Mouse (Mus musculus): ENCODE data around the gene Ppm1m. TPM values are rescaled to one million over a fixed set of nuclear protein-coding genes. Genes with fewer than 3 reads are reported as not detected.

Gene Ppm1m
- polyA plus RNA-seq, 1 experiment from 2014 or later, result 25.8 TPM

DNA sequence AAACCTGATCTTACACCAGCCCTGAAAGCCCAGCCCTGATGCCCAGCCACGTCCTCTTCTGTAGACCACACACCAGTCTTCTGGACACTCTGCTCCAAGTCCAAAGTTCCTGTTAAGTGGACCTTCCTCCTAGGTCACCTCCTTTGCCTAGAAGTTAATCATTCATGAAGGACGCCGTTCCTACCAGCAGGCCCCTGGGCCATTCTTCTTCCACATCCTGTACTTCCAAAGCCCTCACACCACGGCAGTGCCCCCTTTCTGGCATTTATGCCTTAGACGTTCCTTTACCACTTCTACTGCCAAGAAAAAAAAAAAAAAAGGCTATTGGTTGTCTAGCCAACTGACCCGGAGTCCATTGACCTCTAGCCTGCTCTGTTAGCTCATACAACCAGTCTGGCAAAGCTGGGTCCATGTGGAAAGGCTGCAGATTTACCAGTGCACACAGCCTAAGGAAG lies 41.5 kb downstream of the Ppm1m start, which contains the start of gene Glyctk:
Gene Glyctk, minus strand, starts transcription at position 102 of the 455 bp plus-strand sequence.
- no peak within 1 kb of the TSS for H3K27ac ChIP-seq (replicated peaks; ENCODE audit: low read depth, low read length)
- no peak for DNase-seq (ENCODE audit: low spot score)
- no peaks in the 10 kb centered on the region for H3K9me3 ChIP-seq (replicated peaks; ENCODE audit: control insufficient read depth, low read length)
- H3K4me1 ChIP-seq (ENCODE audit: control insufficient read depth, insufficient read depth, low read length), result no peaks in the 10 kb centered on the region; the same call in 1 of the 2 replicates
- H3K36me3 ChIP-seq (replicated peaks; ENCODE audit: control insufficient read depth, insufficient read depth, low read depth, low read length), result no peaks in the 10 kb centered on the region
- H3K9ac ChIP-seq (replicated peaks; ENCODE audit: low read length), result no peak within 1 kb of the TSS
- no peak for ATAC-seq (replicated peaks; ENCODE audit: insufficient number of reproducible peaks, low FRiP score, low TSS enrichment, low read depth)
- H3K4me2 ChIP-seq (ENCODE audit: low read depth, low read length), result no peak within 1 kb of the TSS
- WGBS, result 81% methylated on average over 6 of the region's 6 CpGs
- H3K27me3 ChIP-seq (ENCODE audit: control insufficient read depth, insufficient read depth, low read length), result no peaks in the 10 kb centered on the region
- no peak within 1 kb of the TSS for H3K4me3 ChIP-seq (ENCODE audit: low read depth, low read length)

DNA sequence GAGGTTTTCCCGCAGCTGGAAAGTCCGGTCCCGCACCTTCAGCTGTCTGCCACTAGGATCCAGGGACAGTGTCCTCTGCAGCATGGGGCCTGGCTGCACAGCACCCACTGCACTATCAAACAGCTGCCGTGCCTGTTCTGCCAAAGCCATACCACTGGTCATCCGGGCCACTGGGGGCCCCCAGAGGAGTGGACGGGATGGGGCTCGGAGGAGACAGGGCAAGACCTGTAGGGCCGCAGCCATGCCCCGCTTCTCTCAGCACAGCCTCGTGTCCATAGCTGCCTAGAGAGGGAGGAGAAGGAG lies 42.0 kb downstream of the Ppm1m start:
- ATAC-seq (replicated peaks; ENCODE audit: insufficient number of reproducible peaks, low FRiP score, low TSS enrichment, low read depth), result no peak

DNA sequence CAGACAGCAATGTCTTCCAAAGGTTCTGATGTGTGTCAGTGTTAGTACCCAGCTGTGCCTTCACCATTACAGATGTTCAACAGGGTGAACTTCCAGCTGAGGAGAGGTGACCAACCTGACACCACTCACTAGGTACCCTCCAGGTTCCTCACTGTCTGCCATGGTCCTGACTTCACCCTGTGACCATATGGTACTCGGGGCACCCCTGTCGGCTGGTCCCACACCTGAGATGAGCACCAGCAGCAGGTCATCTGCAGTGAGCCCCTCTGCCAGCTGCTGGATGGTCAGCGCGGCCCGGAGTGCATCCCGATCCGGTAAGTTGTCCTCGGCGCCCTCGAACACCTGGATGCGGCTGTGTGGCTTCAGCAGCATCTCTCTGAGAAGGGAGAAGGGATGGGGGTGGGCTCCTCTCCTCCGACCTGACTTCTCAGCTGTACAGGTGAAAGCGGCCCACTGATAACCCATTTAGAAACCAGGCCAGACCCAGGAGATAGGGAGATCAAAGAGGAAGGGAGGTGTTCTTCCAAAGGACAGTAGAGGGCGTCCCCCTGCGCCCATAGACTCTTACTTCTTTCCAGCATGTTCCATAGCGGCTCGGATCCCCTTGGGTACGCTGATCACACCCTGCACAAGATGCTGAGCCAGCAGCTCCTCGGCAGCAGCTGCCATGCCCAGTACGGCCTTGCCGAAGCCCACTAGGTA lies 42.5 kb downstream of the Ppm1m start:
- no peak for DNase-seq (ENCODE audit: low spot score)
- Histone ChIP-seq H3K9me3 (replicated peaks; ENCODE audit: control insufficient read depth, low read length) (no peaks in the 10 kb centered on the region), H3K4me2 (ENCODE audit: low read depth, low read length) (no peak overlapping the region), H3K27ac (replicated peaks; ENCODE audit: low read depth, low read length) (no peak overlapping the region), H3K27me3 (ENCODE audit: control insufficient read depth, insufficient read depth, low read length) (no peaks in the 10 kb centered on the region), H3K4me3 (ENCODE audit: low read depth, low read length) (no peak overlapping the region), H3K4me1 (ENCODE audit: control insufficient read depth, insufficient read depth, low read length) (no peaks in the 10 kb centered on the region; the same call in 1 of the 2 replicates), H3K9ac (replicated peaks; ENCODE audit: low read length) (no peak overlapping the region), H3K36me3 (replicated peaks; ENCODE audit: control insufficient read depth, insufficient read depth, low read depth, low read length) (no peaks in the 10 kb centered on the region)
- 79% methylated on average over 21 of the region's 21 CpGs for WGBS
- ATAC-seq (replicated peaks; ENCODE audit: insufficient number of reproducible peaks, low FRiP score, low TSS enrichment, low read depth), result no peak; the same call in 1 of the 2 replicates

More for the DNA sequence above, 42.0 kb downstream of the Ppm1m start:
- DNase-seq (ENCODE audit: low spot score), result no peak
- Histone ChIP-seq H3K4me3 (ENCODE audit: low read depth, low read length) (no peak overlapping the region), H3K9me3 (replicated peaks; ENCODE audit: control insufficient read depth, low read length) (no peaks in the 10 kb centered on the region), H3K4me2 (ENCODE audit: low read depth, low read length) (no peak overlapping the region), H3K36me3 (replicated peaks; ENCODE audit: control insufficient read depth, insufficient read depth, low read depth, low read length) (no peaks in the 10 kb centered on the region), H3K9ac (replicated peaks; ENCODE audit: low read length) (no peak overlapping the region), H3K27ac (replicated peaks; ENCODE audit: low read depth, low read length) (no peak overlapping the region), H3K4me1 (ENCODE audit: control insufficient read depth, insufficient read depth, low read length) (no peaks in the 10 kb centered on the region; the same call in 1 of the 2 replicates), H3K27me3 (ENCODE audit: control insufficient read depth, insufficient read depth, low read length) (no peaks in the 10 kb centered on the region)
- 82% methylated on average over 7 of the region's 10 CpGs for WGBS

DNA sequence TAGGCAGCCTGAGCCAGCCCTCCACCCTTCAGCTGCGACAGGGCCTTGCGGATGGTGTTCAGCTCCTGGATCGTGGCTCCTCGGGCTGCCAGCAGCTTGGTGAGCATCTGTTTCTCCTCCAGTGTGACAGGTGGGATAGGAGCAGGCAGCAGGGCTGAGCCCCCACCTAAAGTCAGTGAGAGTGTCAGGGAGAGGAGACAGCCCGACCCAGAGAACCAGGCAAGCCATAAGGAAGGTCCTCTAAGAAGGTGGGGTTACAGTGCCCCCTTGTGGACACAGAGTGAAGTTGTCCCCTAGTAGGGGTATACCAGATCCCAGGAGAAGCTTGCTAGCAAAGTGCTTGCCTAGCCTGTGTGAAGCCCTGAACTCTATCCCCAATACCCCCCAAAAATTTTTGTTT lies 43.1 kb downstream of the Ppm1m start:
- 61% methylated on average over 5 of the region's 5 CpGs for WGBS
- peak; percentile 82 for DNase-seq (ENCODE audit: low spot score)
- no peak overlapping the region for H3K4me2 ChIP-seq (ENCODE audit: low read depth, low read length)
- no peaks in the 10 kb centered on the region for H3K9me3 ChIP-seq (replicated peaks; ENCODE audit: control insufficient read depth, low read length)
- H3K27ac ChIP-seq (replicated peaks; ENCODE audit: low read depth, low read length), result no peak overlapping the region
- ATAC-seq (replicated peaks; ENCODE audit: insufficient number of reproducible peaks, low FRiP score, low TSS enrichment, low read depth), result peak; percentile 54
- H3K9ac ChIP-seq (replicated peaks; ENCODE audit: low read length), result no peak overlapping the region
- H3K36me3 ChIP-seq (replicated peaks; ENCODE audit: control insufficient read depth, insufficient read depth, low read depth, low read length), result no peaks in the 10 kb centered on the region
- no peaks in the 10 kb centered on the region; the same call in 1 of the 2 replicates for H3K4me1 ChIP-seq (ENCODE audit: control insufficient read depth, insufficient read depth, low read length)
- no peaks in the 10 kb centered on the region for H3K27me3 ChIP-seq (ENCODE audit: control insufficient read depth, insufficient read depth, low read length)
- no peak overlapping the region for H3K4me3 ChIP-seq (ENCODE audit: low read depth, low read length)

DNA sequence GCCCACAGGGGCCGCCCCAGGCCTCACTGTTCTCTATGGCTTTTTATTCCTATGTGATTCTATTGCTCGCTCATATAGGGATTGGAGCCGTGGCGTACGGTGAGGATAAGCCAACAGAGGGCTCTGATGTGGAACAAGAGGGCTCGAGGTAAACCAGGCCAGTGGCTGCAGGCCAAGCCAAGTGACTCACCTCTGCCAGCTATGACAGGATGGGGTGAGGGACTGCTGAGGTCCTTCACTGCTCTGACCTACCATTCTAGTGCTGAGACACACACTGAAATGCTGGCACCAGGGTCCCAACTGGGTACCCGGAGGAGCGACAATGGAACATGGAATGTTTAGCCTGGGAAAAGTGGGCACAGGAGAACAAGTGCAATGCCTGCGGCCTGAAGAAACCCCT lies 45.4 kb downstream of the Ppm1m start:
- no peak for DNase-seq (ENCODE audit: low spot score)
- Histone ChIP-seq H3K27me3 (ENCODE audit: control insufficient read depth, insufficient read depth, low read length) (peaks cover 9% of the 10 kb centered on the region; the same call in 1 of the 2 replicates), H3K9ac (replicated peaks; ENCODE audit: low read length) (no peak overlapping the region), H3K4me2 (ENCODE audit: low read depth, low read length) (no peak overlapping the region), H3K4me1 (ENCODE audit: control insufficient read depth, insufficient read depth, low read length) (no peaks in the 10 kb centered on the region; the same call in 1 of the 2 replicates), H3K9me3 (replicated peaks; ENCODE audit: control insufficient read depth, low read length) (no peaks in the 10 kb centered on the region), H3K27ac (replicated peaks; ENCODE audit: low read depth, low read length) (no peak overlapping the region), H3K36me3 (replicated peaks; ENCODE audit: control insufficient read depth, insufficient read depth, low read depth, low read length) (no peaks in the 10 kb centered on the region), H3K4me3 (ENCODE audit: low read depth, low read length) (no peak overlapping the region)
- ATAC-seq (replicated peaks; ENCODE audit: insufficient number of reproducible peaks, low FRiP score, low TSS enrichment, low read depth), result no peak
- WGBS, result 87% methylated on average over 9 of the region's 9 CpGs

DNA sequence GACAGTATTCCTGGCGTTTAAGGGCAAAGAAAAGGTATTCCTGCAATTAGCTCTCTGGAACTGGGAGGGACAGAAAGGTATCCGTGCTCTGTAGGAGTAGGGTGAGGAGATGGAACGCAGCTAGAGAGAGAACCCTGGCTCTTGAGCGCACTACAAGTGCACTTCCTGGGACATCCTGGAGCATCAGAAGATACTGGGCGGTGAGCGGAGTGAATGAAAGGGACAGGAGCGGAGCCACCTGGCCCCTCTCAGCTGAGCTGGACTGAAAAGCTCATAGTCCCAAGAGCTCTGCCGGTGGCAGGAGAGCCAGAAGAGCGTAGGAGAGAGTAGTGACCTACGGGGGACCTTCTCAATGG lies 50.2 kb downstream of the Ppm1m start:
- H3K4me2 ChIP-seq (ENCODE audit: low read depth, low read length), result peak overlapping the region; percentile 76
- H3K9me3 ChIP-seq (replicated peaks; ENCODE audit: control insufficient read depth, low read length), result no peaks in the 10 kb centered on the region
- no peaks in the 10 kb centered on the region for H3K4me1 ChIP-seq (ENCODE audit: control insufficient read depth, insufficient read depth, low read length)
- peaks cover 21% of the 10 kb centered on the region for H3K27me3 ChIP-seq (ENCODE audit: control insufficient read depth, insufficient read depth, low read length)
- 15% methylated on average over 10 of the region's 10 CpGs for WGBS
- no peaks in the 10 kb centered on the region for H3K36me3 ChIP-seq (replicated peaks; ENCODE audit: control insufficient read depth, insufficient read depth, low read depth, low read length)
- no peak for DNase-seq (ENCODE audit: low spot score)
- peak overlapping the region; percentile 72 for H3K9ac ChIP-seq (replicated peaks; ENCODE audit: low read length)
- no peak overlapping the region for H3K27ac ChIP-seq (replicated peaks; ENCODE audit: low read depth, low read length)
- peak overlapping the region; percentile 41 for H3K4me3 ChIP-seq (ENCODE audit: low read depth, low read length)
- no peak for ATAC-seq (replicated peaks; ENCODE audit: insufficient number of reproducible peaks, low FRiP score, low TSS enrichment, low read depth)

DNA sequence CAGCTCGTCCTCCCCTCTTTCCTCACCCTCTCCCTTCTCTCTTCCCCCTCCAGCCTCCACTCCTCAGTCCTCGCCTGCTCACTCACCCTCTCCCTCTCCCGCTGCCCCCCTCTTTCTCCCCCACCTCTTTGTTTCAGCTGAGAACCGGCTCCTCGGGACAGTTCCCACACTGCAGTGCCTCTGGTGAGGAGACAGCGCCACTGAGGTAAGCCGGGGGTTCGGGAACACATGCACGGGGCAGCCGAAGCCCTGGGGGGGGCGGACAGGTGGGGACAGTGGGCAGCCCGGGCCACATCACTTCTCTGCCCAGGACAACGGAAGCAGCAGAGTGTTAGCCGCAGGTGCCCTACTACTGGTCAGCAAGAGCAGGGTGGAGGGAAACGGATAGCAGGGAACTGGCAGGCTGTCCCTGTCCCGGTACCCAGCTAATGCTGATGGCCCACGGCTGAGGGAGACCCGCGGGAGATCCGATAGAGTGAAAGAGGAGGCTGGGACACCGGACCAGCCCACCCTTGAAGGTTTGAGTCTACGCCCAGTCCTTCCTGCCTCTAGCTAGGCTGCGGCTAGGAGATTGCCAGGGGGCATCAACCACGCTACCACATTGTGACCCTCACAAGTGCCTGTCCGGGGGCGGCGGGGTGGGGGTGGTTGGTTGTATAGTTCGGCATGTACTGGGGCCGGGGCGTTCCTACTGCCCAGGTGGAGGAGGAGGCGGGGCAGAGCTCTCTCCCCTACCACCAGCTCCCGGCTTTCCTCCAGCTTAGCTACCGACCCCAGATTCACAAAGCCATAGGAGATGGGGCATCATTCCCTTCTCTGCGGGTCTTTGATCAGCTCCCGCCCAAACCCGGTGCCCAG lies 50.8 kb downstream of the Ppm1m start:
- peak; percentile 57 for DNase-seq (ENCODE audit: low spot score)
- 1% methylated on average over 35 of the region's 36 CpGs for WGBS
- peak; percentile 68 for ATAC-seq (replicated peaks; ENCODE audit: insufficient number of reproducible peaks, low FRiP score, low TSS enrichment, low read depth)
- peak overlapping the region; percentile 41 for H3K4me3 ChIP-seq (ENCODE audit: low read depth, low read length)
- H3K27ac ChIP-seq (replicated peaks; ENCODE audit: low read depth, low read length), result no peak overlapping the region
- H3K4me2 ChIP-seq (ENCODE audit: low read depth, low read length), result peak overlapping the region; percentile 76
- no peaks in the 10 kb centered on the region for H3K9me3 ChIP-seq (replicated peaks; ENCODE audit: control insufficient read depth, low read length)
- H3K36me3 ChIP-seq (replicated peaks; ENCODE audit: control insufficient read depth, insufficient read depth, low read depth, low read length), result no peaks in the 10 kb centered on the region
- peaks cover 21% of the 10 kb centered on the region for H3K27me3 ChIP-seq (ENCODE audit: control insufficient read depth, insufficient read depth, low read length)
- H3K4me1 ChIP-seq (ENCODE audit: control insufficient read depth, insufficient read depth, low read length), result no peaks in the 10 kb centered on the region
- H3K9ac ChIP-seq (replicated peaks; ENCODE audit: low read length), result peak overlapping the region; percentile 72
